Mouse (Mus musculus) cortical plate, adult 2 months (tissue): ENCODE results near the gene Pam16.

Experiments used
- CTCF ChIP-seq: fragments of 200-500 bp; IDR thresholded peaks from 2 replicates; pipeline ENCODE4 v1.5.1; 2011; ENCODE audit warnings: mild to moderate bottlenecking, control low read depth, low read length; ENCODE audit not compliant: insufficient read depth; ENCODE audit errors: extremely low read depth
- POLR2A ChIP-seq: fragments of 200-500 bp; IDR thresholded peaks from 2 replicates; pipeline ENCODE4 v1.6.1; 2011; ENCODE audit warnings: mild to moderate bottlenecking, low read length, control low read depth; ENCODE audit not compliant: insufficient read depth; ENCODE audit errors: extremely low read depth

GRCm38 (mm10) chr16:4594814-4595526 lies 29.8 kb downstream of the Pam16 start:
- TF ChIP-seq POLR2A: no peak
- no peak for TF ChIP-seq CTCF
